Mouse (Mus musculus): ENCODE measurements around the gene Optc.

DNA sequence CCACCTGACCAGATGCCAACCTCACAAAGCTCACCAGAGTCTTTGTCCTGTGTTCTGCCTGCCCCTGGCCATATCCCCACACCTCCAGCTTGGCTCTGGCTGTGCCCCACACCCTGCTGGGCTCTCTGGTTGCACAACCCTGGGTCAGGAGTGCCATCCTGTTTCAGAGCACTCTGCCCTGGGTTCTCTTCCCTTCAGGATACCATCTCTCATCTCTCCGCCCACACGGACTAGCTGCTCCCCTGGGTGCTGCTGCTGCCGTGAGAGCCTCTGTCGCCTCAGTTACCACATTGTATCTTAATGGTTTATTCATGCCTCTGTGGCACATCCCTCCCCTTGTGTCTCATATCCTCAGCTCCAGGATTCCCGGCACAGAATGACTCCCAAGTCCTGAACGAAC, 21.4 kb downstream of the Optc start:
- TF ChIP-seq MAFK (IDR thresholded peaks at IDR 0.05; ENCODE audit: borderline replicate concordance, low read depth, low read length): no peak
- no peak for TF ChIP-seq E2F4 (IDR thresholded peaks at IDR 0.05; ENCODE audit: borderline replicate concordance, low read depth, low read length)
- TF ChIP-seq BHLHE40 (IDR thresholded peaks at IDR 0.05; ENCODE audit: borderline replicate concordance, low read depth, low read length): no peak
- no peak for TF ChIP-seq CTCF (IDR thresholded peaks at IDR 0.05 in 2 of 3, conservative IDR thresholded peaks at IDR 0.05 in 1 of 3; ENCODE audit: control insufficient read depth in 1 of 3, insufficient read depth in 1 of 3, low read depth in 2 of 3, low read length in 3 of 3, poor library complexity in 1 of 3, severe bottlenecking in 1 of 3)
- no peak for TF ChIP-seq UBTF (IDR thresholded peaks at IDR 0.05; ENCODE audit: borderline replicate concordance, insufficient read depth, low read depth, low read length)
- no peak for TF ChIP-seq JUND (IDR thresholded peaks at IDR 0.05; ENCODE audit: low read depth, low read length)
- TF ChIP-seq ZNF384 (IDR thresholded peaks at IDR 0.05; ENCODE audit: low read depth, low read length): no peak
- no peak for TF ChIP-seq RCOR1 (IDR thresholded peaks at IDR 0.05; ENCODE audit: low read depth, low read length)
